In genomic region chr5:107186206-107186605, GRCm38 (mm10) we compare ENCODE assay signal across 27 mouse cellular contexts.
"Had no signal": no experiment of that assay in that cellular context is flagged by ENCODE, and none has a peak within 500 bp of the region (broad histone marks: within the 10 kb centered on the region; RNA-seq: fewer than 3 reads in every experiment).

No protein-coding gene starts in this region.

- H3K4me1 ChIP-seq: limb, embryonic 10.5 days; limb, embryonic 12.5 days; limb, embryonic 15.5 days; midbrain, embryonic 10.5 days; midbrain, embryonic 12.5 days; midbrain, embryonic 13.5 days; midbrain, embryonic 15.5 days had no signal

- H3K27ac ChIP-seq: limb, embryonic 10.5 days; limb, embryonic 12.5 days; limb, embryonic 13.5 days; limb, embryonic 15.5 days; liver, embryonic 12.5 days; liver, embryonic 13.5 days; liver, embryonic 14.5 days; liver, embryonic 15.5 days; lung, embryonic 15.5 days; macrophage; midbrain, embryonic 10.5 days; midbrain, embryonic 12.5 days; midbrain, embryonic 13.5 days; midbrain, embryonic 15.5 days had no signal

- DNase-seq: left cerebral cortex, postnatal 4 days; liver; liver, embryonic 13.5 days; liver, postnatal 0 days; lung, adult 18-20 months; lung, adult 2 months; lung, embryonic 14.5 days; lung, postnatal 10 days; lung, postnatal 14 days; lung, postnatal 36 days; lung, postnatal 4 days; midbrain, embryonic 14.5 days had no signal

- H3K27me3 ChIP-seq: limb, embryonic 12.5 days; limb, embryonic 13.5 days; limb, embryonic 15.5 days; liver, embryonic 12.5 days; liver, embryonic 13.5 days; liver, embryonic 15.5 days; lung, embryonic 15.5 days; midbrain, embryonic 12.5 days; midbrain, embryonic 13.5 days; midbrain, embryonic 15.5 days had no signal

- H3K36me3 ChIP-seq: limb, embryonic 10.5 days; limb, embryonic 12.5 days; limb, embryonic 13.5 days; limb, embryonic 15.5 days; liver, embryonic 12.5 days; liver, embryonic 13.5 days; liver, embryonic 15.5 days; lung, embryonic 15.5 days; midbrain, embryonic 10.5 days; midbrain, embryonic 12.5 days; midbrain, embryonic 13.5 days; midbrain, embryonic 15.5 days had no signal

- H3K4me3 ChIP-seq: limb, embryonic 10.5 days; limb, embryonic 12.5 days; limb, embryonic 13.5 days; limb, embryonic 15.5 days; liver, embryonic 12.5 days; liver, embryonic 13.5 days; liver, embryonic 15.5 days; lung, embryonic 15.5 days; megakaryocyte, embryonic 14.5 days; midbrain, embryonic 10.5 days; midbrain, embryonic 12.5 days; midbrain, embryonic 13.5 days; midbrain, embryonic 15.5 days; myocyte had no signal
